Mouse (Mus musculus): ENCODE measurements around the gene Trrap. TPM values are rescaled to one million over a fixed set of nuclear protein-coding genes. Genes with fewer than 3 reads are reported as not detected.

Gene Trrap
- polyA plus RNA-seq, 1 experiment from 2014 or later = 88.8 TPM

GRCm38 (mm10) chr5:144907591-144907990, 140.1 kb downstream of the Trrap start:
- WGBS = 57% methylated on average over 2 of the region's 2 CpGs
- H3K4me1 ChIP-seq = peaks cover 40% of the 10 kb centered on the region; the same call in 1 of the 2 replicates
- no peak for ATAC-seq (ENCODE audit: low FRiP score, low read depth)

More at GRCm38 (mm10) chr5:144907591-144907990, 140.1 kb downstream of the Trrap start:
- no peaks in the 10 kb centered on the region for H3K27me3 ChIP-seq
- no peak overlapping the region for H3K9ac ChIP-seq
- no peak overlapping the region for H3K4me2 ChIP-seq (replicated peaks)
- H3K27ac ChIP-seq = no peak overlapping the region
- H3K36me3 ChIP-seq = no peaks in the 10 kb centered on the region
- H3K4me3 ChIP-seq = no peak overlapping the region
- H3K9me3 ChIP-seq = no peaks in the 10 kb centered on the region

Small RNAs within 50 kb of the gene (microRNA-seq; reads per million reads assigned to microRNA genes)
- gene Mir7039 = not detected

Other genes starting within 250 kb of the Trrap start
- 0.34 and 0.41 TPM in 2 replicates for gene Nptx2, start 221.8 kb upstream of the Trrap start, polyA plus RNA-seq (2015; fragmentation: Nextera tagmentation; extraction: Ambion mirVana)
- 0.87 and 1.5 TPM in 2 replicates for gene Tmem130, start 5.9 kb upstream of the Trrap start, polyA plus RNA-seq (2015; fragmentation: Nextera tagmentation; extraction: Ambion mirVana)
- gene Smurf1, start 198.1 kb downstream of the Trrap start, polyA plus RNA-seq (2015; fragmentation: Nextera tagmentation; extraction: Ambion mirVana) = 19.5 and 19.9 TPM in 2 replicates